Mouse (Mus musculus): ENCODE results near the gene Sptbn4. TPM values are rescaled to one million over a fixed set of nuclear protein-coding genes. Genes with fewer than 3 reads are reported as not detected.

Gene Sptbn4
- total RNA-seq, 1 experiment, result 9.1 TPM

- peak overlapping the region in 1 of 2 experiments; percentile 31; a peak in 1 of 4 replicates for H3K4me3 ChIP-seq (ENCODE audit: insufficient read depth in 1 of 2, low read depth in 1 of 2, low read length in 2 of 2, poor library complexity in 1 of 2, severe bottlenecking in 1 of 2)
- no peak for TF ChIP-seq CHD2 (IDR thresholded peaks at IDR 0.05; ENCODE audit: low read depth, low read length)
- no peak for TF ChIP-seq ZC3H11A (IDR thresholded peaks at IDR 0.05; ENCODE audit: borderline replicate concordance, low read depth, low read length)
- TF ChIP-seq HCFC1 (IDR thresholded peaks at IDR 0.05; ENCODE audit: borderline replicate concordance, insufficient read depth, low read length), result no peak
- no peak for TF ChIP-seq ZNF384 (IDR thresholded peaks at IDR 0.05; ENCODE audit: low read depth, low read length)
- no peak for TF ChIP-seq MAFK (IDR thresholded peaks at IDR 0.05; ENCODE audit: insufficient read depth, low read depth, low read length)
- in situ Hi-C loops (cut with MboI; ENCODE audit: low sequenced_read_pairs in 2 of 2, unreplicated experiment in 2 of 2), result no loop called here
- no peak for DNase-seq (ENCODE audit: low read depth, low spot score)
- H3K9me3 ChIP-seq (ENCODE audit: control insufficient read depth, insufficient read depth, low read depth, low read length), result no peaks in the 10 kb centered on the region
- H3K4me1 ChIP-seq (ENCODE audit: control insufficient read depth in 2 of 2, insufficient read depth in 2 of 2, low read length in 2 of 2, poor library complexity in 1 of 2), result peaks cover 4 to 8% of the 10 kb centered on the region in 2 experiments; a peak in 3 of 4 replicates
- H3K36me3 ChIP-seq (ENCODE audit: control insufficient read depth, insufficient read depth, low read length, poor library complexity, severe bottlenecking), result no peaks in the 10 kb centered on the region
- H3K9ac ChIP-seq (ENCODE audit: insufficient read depth, low read depth, low read length, poor library complexity, severe bottlenecking), result peak overlapping the region; percentile 13; the same call in 1 of the 2 replicates
- peak overlapping the region; percentile 89 for H3K27ac ChIP-seq (ENCODE audit: insufficient read depth, low read depth, low read length, poor library complexity, severe bottlenecking)
Measured at GRCm38 (mm10) chr7:27359162-27359561, 88.3 kb downstream of the Sptbn4 start.

- Histone ChIP-seq H3K36me3 (ENCODE audit: control insufficient read depth, insufficient read depth, low read length, poor library complexity, severe bottlenecking) (peaks cover 4% of the 10 kb centered on the region; the same call in 1 of the 2 replicates), H3K4me1 (ENCODE audit: control insufficient read depth in 2 of 2, insufficient read depth in 2 of 2, low read length in 2 of 2, poor library complexity in 1 of 2) (peaks cover 4 to 9% of the 10 kb centered on the region in 2 experiments; a peak in 3 of 4 replicates), H3K9ac (ENCODE audit: insufficient read depth, low read depth, low read length, poor library complexity, severe bottlenecking) (peak overlapping the region; percentile 44; the same call in 1 of the 2 replicates), H3K27ac (ENCODE audit: insufficient read depth, low read depth, low read length, poor library complexity, severe bottlenecking) (peak overlapping the region; percentile 84; the same call in 1 of the 2 replicates), H3K4me3 (ENCODE audit: insufficient read depth in 1 of 2, low read depth in 1 of 2, low read length in 2 of 2, poor library complexity in 1 of 2, severe bottlenecking in 1 of 2) (peak overlapping the region; percentile 68 to 89; a peak in 3 of 4 replicates), H3K9me3 (ENCODE audit: control insufficient read depth, insufficient read depth, low read depth, low read length) (no peaks in the 10 kb centered on the region)
- no peak for DNase-seq (ENCODE audit: low read depth, low spot score)
- TF ChIP-seq HCFC1 (IDR thresholded peaks at IDR 0.05; ENCODE audit: borderline replicate concordance, insufficient read depth, low read length), result no peak
- TF ChIP-seq MAFK (IDR thresholded peaks at IDR 0.05; ENCODE audit: insufficient read depth, low read depth, low read length), result no peak
- no peak for TF ChIP-seq ZNF384 (IDR thresholded peaks at IDR 0.05; ENCODE audit: low read depth, low read length)
- no peak for TF ChIP-seq ZC3H11A (IDR thresholded peaks at IDR 0.05; ENCODE audit: borderline replicate concordance, low read depth, low read length)
- no peak for TF ChIP-seq CHD2 (IDR thresholded peaks at IDR 0.05; ENCODE audit: low read depth, low read length)
- in situ Hi-C loops (cut with MboI; ENCODE audit: low sequenced_read_pairs in 2 of 2, unreplicated experiment in 2 of 2), result no loop called here
Measured at GRCm38 (mm10) chr7:27357595-27357978, 89.9 kb downstream of the Sptbn4 start.

- H3K9ac ChIP-seq (ENCODE audit: insufficient read depth, low read depth, low read length, poor library complexity, severe bottlenecking), result peak within 1 kb of the TSS; percentile 67
- DNase-seq (ENCODE audit: low read depth, low spot score), result no peak
- TF ChIP-seq ZNF384 (IDR thresholded peaks at IDR 0.05; ENCODE audit: low read depth, low read length) (no peak), CHD2 (IDR thresholded peaks at IDR 0.05; ENCODE audit: low read depth, low read length) (no peak), HCFC1 (IDR thresholded peaks at IDR 0.05; ENCODE audit: borderline replicate concordance, insufficient read depth, low read length) (no peak), MAFK (IDR thresholded peaks at IDR 0.05; ENCODE audit: insufficient read depth, low read depth, low read length) (no peak), ZC3H11A (IDR thresholded peaks at IDR 0.05; ENCODE audit: borderline replicate concordance, low read depth, low read length) (no peak)
- peak within 1 kb of the TSS; percentile 68 to 89 for H3K4me3 ChIP-seq (ENCODE audit: insufficient read depth in 1 of 2, low read depth in 1 of 2, low read length in 2 of 2, poor library complexity in 1 of 2, severe bottlenecking in 1 of 2)
- H3K4me1 ChIP-seq (ENCODE audit: control insufficient read depth in 2 of 2, insufficient read depth in 2 of 2, low read length in 2 of 2, poor library complexity in 1 of 2), result peaks cover 4 to 9% of the 10 kb centered on the region in 2 experiments; a peak in 3 of 4 replicates
- H3K27ac ChIP-seq (ENCODE audit: insufficient read depth, low read depth, low read length, poor library complexity, severe bottlenecking), result peak within 1 kb of the TSS; percentile 84
- in situ Hi-C loops (cut with MboI; ENCODE audit: low sequenced_read_pairs in 2 of 2, unreplicated experiment in 2 of 2), result no loop called here
- H3K36me3 ChIP-seq (ENCODE audit: control insufficient read depth, insufficient read depth, low read length, poor library complexity, severe bottlenecking), result peaks cover 6% of the 10 kb centered on the region; the same call in 1 of the 2 replicates
- H3K9me3 ChIP-seq (ENCODE audit: control insufficient read depth, insufficient read depth, low read depth, low read length), result no peaks in the 10 kb centered on the region
Measured at GRCm38 (mm10) chr7:27356861-27357594, 90.5 kb downstream of the Sptbn4 start, which contains the start of gene Gm20479. Gm20479 (minus strand) TSS chr7:27357419.

GRCm38 (mm10) chr7:27356248-27356647, 91.2 kb downstream of the Sptbn4 start:
- in situ Hi-C loops (cut with MboI; ENCODE audit: low sequenced_read_pairs in 2 of 2, unreplicated experiment in 2 of 2), result no loop called here
- TF ChIP-seq CHD2 (IDR thresholded peaks at IDR 0.05; ENCODE audit: low read depth, low read length) (peak; percentile 2; the same call in 1 of the 2 replicates), ZC3H11A (IDR thresholded peaks at IDR 0.05; ENCODE audit: borderline replicate concordance, low read depth, low read length) (no peak), MAFK (IDR thresholded peaks at IDR 0.05; ENCODE audit: insufficient read depth, low read depth, low read length) (no peak)
- Histone ChIP-seq H3K9ac (ENCODE audit: insufficient read depth, low read depth, low read length, poor library complexity, severe bottlenecking) (peak overlapping the region; percentile 67), H3K4me1 (ENCODE audit: control insufficient read depth in 2 of 2, insufficient read depth in 2 of 2, low read length in 2 of 2, poor library complexity in 1 of 2) (peaks cover 4 to 11% of the 10 kb centered on the region in 2 experiments; a peak in 3 of 4 replicates), H3K36me3 (ENCODE audit: control insufficient read depth, insufficient read depth, low read length, poor library complexity, severe bottlenecking) (peaks cover 9% of the 10 kb centered on the region; the same call in 1 of the 2 replicates), H3K4me3 (ENCODE audit: insufficient read depth in 1 of 2, low read depth in 1 of 2, low read length in 2 of 2, poor library complexity in 1 of 2, severe bottlenecking in 1 of 2) (peak overlapping the region; percentile 68 to 89), H3K27ac (ENCODE audit: insufficient read depth, low read depth, low read length, poor library complexity, severe bottlenecking) (peak overlapping the region; percentile 84), H3K9me3 (ENCODE audit: control insufficient read depth, insufficient read depth, low read depth, low read length) (no peaks in the 10 kb centered on the region)
- DNase-seq (ENCODE audit: low read depth, low spot score), result no peak

Data from ES-E14 (cell line).